Mouse (Mus musculus) adrenal gland (tissue): ENCODE measurements at regions not wholly inside any gene's neighbourhood (a gene's known extent, or its start where the extent isn't known, plus 50 kb on each side); places are given as distances from the start of the nearest gene placed in this dataset.

Experiments used
- intact Hi-C: fragments of 180-260 bp; cut with DNase I; formaldehyde crosslinking; loops from one replicate; pipeline ENCODE4 v1.15.1; 2025

- intact Hi-C loops: no loop called here
Observed at GRCm38 (mm10) chr16:5829071-5829470, 56.1 kb upstream of the Rbfox1 start.

- intact Hi-C loops: no loop called here
Observed at GRCm38 (mm10) chr16:5823316-5823715, 61.8 kb upstream of the Rbfox1 start.

- intact Hi-C loops: no loop called here
Observed at GRCm38 (mm10) chr16:5817166-5817565, 68.0 kb upstream of the Rbfox1 start.

DNA sequence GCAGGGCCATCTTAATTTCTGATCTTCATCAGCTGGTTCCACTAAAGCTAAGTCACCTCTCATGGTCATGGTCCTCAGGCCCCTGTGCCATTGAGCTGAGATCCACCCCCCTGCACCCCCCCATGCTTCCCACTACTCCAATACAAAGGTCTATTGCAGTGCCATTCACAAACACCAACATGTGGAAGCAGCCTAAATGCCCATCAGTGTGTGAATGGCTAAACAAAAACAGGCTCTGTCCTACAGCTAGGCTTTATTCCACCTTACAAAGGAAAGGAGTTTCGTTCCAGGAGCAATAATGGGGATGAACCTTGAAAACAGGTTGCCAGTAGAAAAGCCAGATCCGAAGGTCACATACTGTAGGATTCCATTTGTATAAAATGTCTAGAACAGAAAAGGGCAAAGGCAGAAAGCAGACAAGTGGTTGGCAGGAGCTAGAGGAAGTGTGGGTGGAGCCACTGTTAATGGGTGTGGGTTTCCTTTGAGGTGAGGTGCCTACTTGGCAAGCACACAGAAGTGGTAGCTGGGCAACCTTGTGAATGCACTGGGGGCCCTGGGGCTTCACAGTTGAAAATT lies 72.8 kb upstream of the Rbfox1 start:
- intact Hi-C loops: no loop called here

GRCm38 (mm10) chr16:5811654-5811992 lies 73.5 kb upstream of the Rbfox1 start:
- intact Hi-C loops: no loop called here

- intact Hi-C loops: no loop called here
Observed at GRCm38 (mm10) chr16:5810986-5811653, 74.0 kb upstream of the Rbfox1 start.

DNA sequence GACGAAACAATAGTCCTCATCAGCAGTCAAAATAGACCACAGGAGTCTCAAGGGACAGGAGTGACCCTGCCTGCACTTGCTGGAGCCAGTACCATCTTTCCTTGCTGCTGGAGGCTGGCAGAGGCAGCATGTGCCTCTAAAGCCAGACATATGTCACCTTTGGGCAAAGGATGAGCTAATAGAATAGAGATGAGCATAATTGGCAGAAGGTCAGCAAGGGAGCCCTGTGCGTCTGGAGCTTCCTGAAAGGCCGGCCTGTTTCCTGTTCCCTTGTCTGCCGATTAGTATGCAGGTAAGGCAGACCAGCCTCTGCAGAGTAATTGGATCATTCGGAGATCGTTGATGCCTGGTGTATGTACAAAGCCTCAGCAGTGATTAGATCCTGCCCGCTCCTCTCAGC lies 87.0 kb upstream of the Rbfox1 start:
- intact Hi-C loops: no loop called here

GRCm38 (mm10) chr16:5792216-5792615 lies 92.9 kb upstream of the Rbfox1 start:
- intact Hi-C loops: no loop called here

DNA sequence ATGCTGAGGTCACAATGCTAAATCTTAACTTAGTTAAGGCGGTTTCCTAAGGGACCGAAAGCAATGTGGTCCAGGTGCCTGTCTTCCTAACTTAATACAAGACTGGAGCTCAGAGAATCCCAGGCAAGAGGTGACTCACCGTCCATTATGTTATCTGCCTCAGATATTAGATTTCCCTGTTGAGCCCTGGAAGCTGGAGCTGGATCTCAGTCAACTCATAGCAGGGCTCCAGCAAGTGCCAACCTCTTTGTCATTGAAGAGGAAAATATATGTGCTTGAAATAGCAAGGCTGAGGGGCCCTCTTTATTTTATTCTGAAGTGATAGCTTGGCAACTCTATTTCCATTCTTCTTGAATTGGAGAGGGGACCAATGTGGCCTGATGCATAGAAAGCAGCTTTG lies 95.0 kb upstream of the Rbfox1 start:
- intact Hi-C loops: no loop called here

- intact Hi-C loops: no loop called here
Observed at GRCm38 (mm10) chr16:5787206-5787605, 97.9 kb upstream of the Rbfox1 start.

- intact Hi-C loops: no loop called here
Observed at GRCm38 (mm10) chr16:5766771-5767421, 118.3 kb upstream of the Rbfox1 start.

DNA sequence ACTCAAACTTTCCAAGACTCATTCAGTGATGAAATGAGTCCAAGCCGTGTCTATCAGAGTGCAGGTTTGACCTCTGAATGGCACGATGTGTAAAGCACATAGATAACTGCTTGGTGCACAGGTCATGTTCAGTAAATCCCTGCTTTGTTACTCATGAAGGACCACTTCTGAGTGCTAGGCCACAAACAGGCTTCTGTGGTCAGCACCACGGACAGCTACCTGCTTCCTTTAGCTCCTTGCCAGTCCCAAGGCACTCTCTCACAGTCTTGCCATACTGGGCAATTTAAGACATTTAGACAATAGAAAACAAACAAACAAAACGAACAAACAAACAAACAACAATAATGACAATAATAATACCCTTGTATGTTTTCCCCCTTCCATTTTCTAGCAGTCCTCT lies 120.0 kb upstream of the Rbfox1 start:
- intact Hi-C loops: no loop called here

GRCm38 (mm10) chr16:5760821-5761220 lies 124.3 kb upstream of the Rbfox1 start:
- intact Hi-C loops: no loop called here

GRCm38 (mm10) chr16:5759021-5759420 lies 126.1 kb upstream of the Rbfox1 start:
- intact Hi-C loops: no loop called here

GRCm38 (mm10) chr16:5742716-5743507 lies 142.2 kb upstream of the Rbfox1 start:
- intact Hi-C loops: no loop called here

DNA sequence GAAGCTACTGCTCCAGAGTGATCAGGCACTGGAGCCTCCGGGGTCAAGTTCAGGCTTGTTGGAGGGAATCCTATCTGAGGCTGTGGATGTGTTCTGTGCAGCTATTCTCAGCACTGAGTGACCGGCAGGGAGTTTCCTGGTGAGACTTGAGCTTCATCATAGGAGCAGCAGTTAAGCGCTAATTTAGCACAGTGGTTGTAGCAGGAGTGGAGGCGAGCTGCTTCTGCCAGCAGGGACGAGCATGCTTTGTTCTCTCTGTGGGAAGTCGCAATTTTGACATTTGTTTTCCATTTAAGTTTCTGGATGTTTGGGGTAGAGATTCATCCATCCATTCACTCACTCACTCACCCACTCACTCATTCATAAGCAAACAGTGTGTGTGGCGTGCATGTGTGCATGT lies 144.4 kb upstream of the Rbfox1 start:
- intact Hi-C loops: no loop called here

DNA sequence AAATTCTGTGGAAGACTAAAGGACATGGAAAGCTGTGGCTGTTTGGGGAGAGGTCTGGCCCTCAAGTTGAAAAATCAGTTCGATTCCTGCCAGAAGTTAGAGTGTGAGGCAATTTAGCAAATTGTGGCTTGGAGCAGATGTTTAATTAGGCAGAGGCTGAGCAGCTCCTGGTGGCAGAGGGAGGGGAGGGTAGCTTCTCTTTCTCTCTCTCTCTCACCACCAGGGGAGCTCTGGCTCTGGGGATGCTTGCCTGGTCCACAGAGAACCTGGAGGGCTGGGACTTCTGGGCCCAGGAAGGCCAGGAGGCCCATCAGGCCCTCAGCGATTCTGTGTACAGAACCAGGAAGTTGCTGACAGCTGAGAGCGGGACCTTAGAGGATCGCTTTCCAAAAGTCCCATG lies 151.5 kb upstream of the Rbfox1 start:
- intact Hi-C loops: no loop called here

- intact Hi-C loops: no loop called here
Observed at GRCm38 (mm10) chr16:5722506-5722905, 162.6 kb upstream of the Rbfox1 start.

GRCm38 (mm10) chr16:5713476-5713875 lies 171.7 kb upstream of the Rbfox1 start:
- intact Hi-C loops: no loop called here

DNA sequence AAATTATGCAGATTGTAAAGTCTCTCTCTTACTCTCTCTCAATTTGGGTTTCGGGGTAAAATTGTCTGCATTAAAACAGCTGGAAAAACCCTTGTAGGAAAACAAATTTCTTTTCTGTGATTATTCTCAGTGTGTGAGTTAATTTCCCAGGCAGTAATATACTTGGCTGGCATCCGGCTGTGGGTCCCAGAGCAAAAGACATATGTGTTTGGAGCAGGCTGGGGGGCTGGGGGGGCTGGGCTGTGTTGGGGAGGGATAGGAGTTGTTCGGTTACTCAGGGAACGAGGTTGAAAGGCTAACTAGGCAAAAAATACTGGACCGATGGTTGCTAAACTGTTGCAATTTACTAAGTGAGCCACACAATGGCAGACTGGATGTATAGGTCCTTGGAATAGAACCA lies 175.3 kb upstream of the Rbfox1 start:
- intact Hi-C loops: no loop called here

GRCm38 (mm10) chr16:5700731-5701255 lies 184.4 kb upstream of the Rbfox1 start:
- intact Hi-C loops: no loop called here

DNA sequence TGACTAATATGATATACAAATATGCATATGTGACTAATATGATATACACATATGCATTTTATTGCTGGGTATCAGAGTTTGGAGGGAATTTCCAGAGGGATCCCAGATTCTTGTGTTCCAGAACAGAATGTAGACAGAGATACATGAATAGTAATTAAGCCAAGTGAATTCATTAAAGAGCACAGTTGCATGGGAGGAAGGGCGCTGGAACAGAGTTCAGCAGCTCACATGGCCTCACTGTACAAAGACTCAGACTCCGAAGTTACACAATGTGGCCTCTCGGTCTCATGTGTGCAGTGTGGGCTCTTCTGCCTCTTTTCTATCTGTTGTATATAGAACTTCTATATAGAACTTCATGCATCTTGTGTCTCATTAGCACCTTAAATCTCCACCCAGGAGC lies 196.8 kb upstream of the Rbfox1 start:
- intact Hi-C loops: no loop called here
